In the genomic region with DNA sequence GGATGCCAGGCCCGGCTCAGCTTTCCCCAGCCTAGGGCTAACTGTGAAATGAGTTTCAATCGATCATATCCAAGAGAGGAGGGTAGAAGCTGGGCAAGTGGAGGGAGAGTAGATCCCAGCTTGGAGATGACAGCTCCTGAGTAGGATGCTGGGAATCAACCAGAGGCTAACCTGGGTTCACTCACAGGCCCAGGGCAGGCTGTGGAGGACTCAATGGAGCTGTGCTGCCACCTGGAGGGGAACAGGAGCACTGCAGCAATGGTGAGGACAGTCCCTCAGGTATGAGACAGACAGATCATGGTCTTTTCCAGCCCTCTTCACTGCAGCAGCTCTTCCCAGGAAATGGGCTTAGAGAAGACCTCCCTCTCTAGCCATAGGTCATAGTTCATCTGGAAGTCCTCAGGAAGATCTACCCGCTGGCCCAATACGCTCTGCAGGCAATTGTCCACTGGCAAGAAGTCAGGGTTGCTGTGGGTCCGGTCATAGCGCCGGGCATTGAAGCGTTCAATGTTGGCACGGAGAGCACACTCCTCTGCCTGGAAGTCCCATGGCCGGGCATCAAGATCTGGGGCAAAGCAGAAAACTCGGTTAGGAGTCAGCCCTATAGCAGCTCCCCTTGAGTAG, we compare ENCODE assay signal across 9 mouse cellular contexts. TPM values are rescaled to one million over a fixed set of nuclear protein-coding genes. Genes with fewer than 3 reads are reported as not detected.
DNase-seq lines count a peak whose midpoint lies in the region; ATAC-seq and TF ChIP-seq lines count a peak whose summit lies in the region.
"Had no signal": no experiment of that assay in that cellular context is flagged by ENCODE, and none has a peak within 500 bp of the region (broad histone marks: within the 10 kb centered on the region; RNA-seq: fewer than 3 reads in every experiment).

No protein-coding gene starts in this region.

- H3K4me2 ChIP-seq in CH12.LX (ENCODE audit: insufficient read depth, low read depth, poor library complexity, severe bottlenecking): no peak overlapping the region
- H3K4me2 ChIP-seq in heart, embryonic 12.5 days: no peak overlapping the region
- H3K4me2 ChIP-seq in liver, embryonic 16.5 days (ENCODE audit: low read depth, low read length): no peak overlapping the region
- no peak overlapping the region for H3K4me2 ChIP-seq in neural tube, embryonic 14.5 days (ENCODE audit: low read depth, low read length)

- no peaks in the 10 kb centered on the region for H3K79me2 ChIP-seq in CH12.LX (replicated peaks; ENCODE audit: control insufficient read depth, extremely low read depth, insufficient read depth, poor library complexity, severe bottlenecking)

- H3K27ac ChIP-seq in CH12.LX (ENCODE audit: insufficient read depth, low read depth): no peak overlapping the region
- no peak overlapping the region for H3K27ac ChIP-seq in embryonic facial prominence, embryonic 10.5 days (replicated peaks)
- no peak overlapping the region for H3K27ac ChIP-seq in heart, embryonic 12.5 days (ENCODE audit: poor library complexity, severe bottlenecking)
- H3K27ac ChIP-seq in liver, embryonic 16.5 days (ENCODE audit: low read length): no peak overlapping the region
- no peak overlapping the region for H3K27ac ChIP-seq in neural tube, embryonic 14.5 days (ENCODE audit: low read depth, low read length)

- H3K27me3 ChIP-seq in CH12.LX (replicated peaks): no peaks in the 10 kb centered on the region
- H3K27me3 ChIP-seq in embryonic facial prominence, embryonic 10.5 days (replicated peaks; ENCODE audit: low read depth, poor library complexity, severe bottlenecking): no peaks in the 10 kb centered on the region
- no peaks in the 10 kb centered on the region for H3K27me3 ChIP-seq in heart, embryonic 12.5 days (replicated peaks)
- H3K27me3 ChIP-seq in liver, embryonic 16.5 days (ENCODE audit: control insufficient read depth, insufficient read depth, low read depth, low read length): no peaks in the 10 kb centered on the region
- no peaks in the 10 kb centered on the region for H3K27me3 ChIP-seq in neural tube, embryonic 14.5 days (ENCODE audit: control insufficient read depth, insufficient read depth, low read length)

- ATAC-seq in heart, embryonic 12.5 days (ENCODE audit: insufficient number of reproducible peaks, low FRiP score): 0 out of 2 replicates have a peak, but pooled peaks have one; percentile 56
- peak; percentile 30; the same call in 1 of the 2 replicates for ATAC-seq in liver, embryonic 16.5 days (ENCODE audit: low read depth)
- ATAC-seq in neural tube, embryonic 14.5 days (ENCODE audit: low read depth): peak; percentile 59; the same call in 1 of the 2 replicates

- no peak for TF ChIP-seq POLR2A in CH12.LX (IDR thresholded peaks at IDR 0.05; ENCODE audit: low read depth, low read length)

- no peak overlapping the region for H3K9ac ChIP-seq in CH12.LX (ENCODE audit: insufficient read depth, low read depth)
- no peak overlapping the region for H3K9ac ChIP-seq in heart, embryonic 12.5 days
- H3K9ac ChIP-seq in liver, embryonic 16.5 days (ENCODE audit: low read depth, low read length): no peak overlapping the region
- H3K9ac ChIP-seq in neural tube, embryonic 14.5 days (replicated peaks; ENCODE audit: low read depth, low read length): no peak overlapping the region

- H3K4me1 ChIP-seq in CH12.LX (ENCODE audit: control insufficient read depth in 1 of 2, insufficient read depth in 2 of 2): peaks cover 41 to 62% of the 10 kb centered on the region in 2 experiments
- H3K4me1 ChIP-seq in embryonic facial prominence, embryonic 10.5 days: peaks cover 11% of the 10 kb centered on the region
- peaks cover 14% of the 10 kb centered on the region for H3K4me1 ChIP-seq in heart, embryonic 12.5 days (replicated peaks)
- H3K4me1 ChIP-seq in liver, embryonic 16.5 days (ENCODE audit: control insufficient read depth, low read depth, low read length): peaks cover 8% of the 10 kb centered on the region; the same call in 1 of the 2 replicates
- H3K4me1 ChIP-seq in neural tube, embryonic 14.5 days (ENCODE audit: control insufficient read depth, insufficient read depth, low read length): no peaks in the 10 kb centered on the region

- 90% methylated on average over 11 of the region's 11 CpGs for WGBS in embryonic facial prominence, embryonic 10.5 days
- WGBS in heart, embryonic 12.5 days: 84% methylated on average over 11 of the region's 11 CpGs
- WGBS in liver, embryonic 16.5 days (ENCODE audit: insufficient replicate concordance): 78% methylated on average over 11 of the region's 11 CpGs
- WGBS in neural tube, embryonic 14.5 days: 92% methylated on average over 11 of the region's 11 CpGs

- peak; percentile 95 for TF ChIP-seq RAD21 in CH12.LX (IDR thresholded peaks at IDR 0.05; ENCODE audit: low read depth, low read length)

- H3K9me3 ChIP-seq in CH12.LX (replicated peaks; ENCODE audit: low read length): no peaks in the 10 kb centered on the region
- no peaks in the 10 kb centered on the region for H3K9me3 ChIP-seq in embryonic facial prominence, embryonic 10.5 days
- no peaks in the 10 kb centered on the region for H3K9me3 ChIP-seq in heart, embryonic 12.5 days (replicated peaks)
- H3K9me3 ChIP-seq in liver, embryonic 16.5 days (replicated peaks; ENCODE audit: control insufficient read depth, low read length): no peaks in the 10 kb centered on the region
- no peaks in the 10 kb centered on the region for H3K9me3 ChIP-seq in neural tube, embryonic 14.5 days (ENCODE audit: control insufficient read depth, low read length)

- in situ Hi-C loops in CH12.LX (cut with MboI; ENCODE audit: low pct_ligation_motif_present, low pct_unique_long_range_greater_than_20kb, low sequenced_read_pairs): loop anchor here (5.0 kb wide), 1 partner anchor 36 kb away; no protein-coding TSS in a partner anchor

- H3K4me3 ChIP-seq in CH12.LX (replicated peaks in 1 of 3; ENCODE audit: low read depth in 2 of 3, low read length in 2 of 3, poor library complexity in 1 of 3): no peak overlapping the region
- no peak overlapping the region for H3K4me3 ChIP-seq in embryonic facial prominence, embryonic 10.5 days
- H3K4me3 ChIP-seq in heart, embryonic 12.5 days: no peak overlapping the region
- no peak overlapping the region for H3K4me3 ChIP-seq in liver, embryonic 16.5 days (ENCODE audit: low read depth, low read length)
- H3K4me3 ChIP-seq in neural tube, embryonic 14.5 days (ENCODE audit: low read depth, low read length): no peak overlapping the region

- TF ChIP-seq EP300 in CH12.LX (IDR thresholded peaks at IDR 0.05; ENCODE audit: low read length): no peak

- dilution Hi-C loops in CH12.LX (cut with MboI; ENCODE audit: extremely low pct_ligation_motif_present, extremely low pct_unique_long_range_greater_than_20kb, low sequenced_read_pairs): no loop called here

- DNase-seq in CH12.LX (ENCODE audit: extremely low read depth): peak; percentile 79
- DNase-seq in adrenal gland, postnatal 10 days: peak; percentile 80
- peak; percentile 76 for DNase-seq in embryonic facial prominence, embryonic 10.5 days (ENCODE audit: low spot score)
- peak; percentile 80 to 86 for DNase-seq in kidney, postnatal 25 days
- DNase-seq in thymus, postnatal 25 days: peak; percentile 62

- TF ChIP-seq CTCF in CH12.LX (conservative IDR thresholded peaks at IDR 0.05 in 1 of 2, IDR thresholded peaks at IDR 0.05 in 1 of 2; ENCODE audit: low read depth in 2 of 2, low read length in 2 of 2): peak; percentile 98

- peaks cover 56 to 64% of the 10 kb centered on the region in 2 experiments for H3K36me3 ChIP-seq in CH12.LX (replicated peaks in 1 of 2; ENCODE audit: control insufficient read depth in 1 of 2, insufficient read depth in 1 of 2, low read length in 1 of 2)
- H3K36me3 ChIP-seq in embryonic facial prominence, embryonic 10.5 days (replicated peaks): peaks cover 79% of the 10 kb centered on the region
- H3K36me3 ChIP-seq in heart, embryonic 12.5 days: peaks cover 71% of the 10 kb centered on the region
- peaks cover 17% of the 10 kb centered on the region for H3K36me3 ChIP-seq in liver, embryonic 16.5 days (ENCODE audit: control insufficient read depth, insufficient read depth)
- H3K36me3 ChIP-seq in neural tube, embryonic 14.5 days (ENCODE audit: control insufficient read depth, insufficient read depth, low read length): peaks cover 66% of the 10 kb centered on the region

RNA-seq across cellular contexts. Expression of a gene that starts 18.1 kb away (rescaled TPM):
- not detected in 2 replicates for total RNA-seq in CH12.LX (2012; rRNA removed)
- not detected in 2 replicates for total RNA-seq in CH12.LX (2014; rRNA removed)
- not detected in 2 replicates for polyA plus RNA-seq in CH12.LX (2012; ENCODE audit: insufficient read length, low read depth)
- not detected for total RNA-seq in adrenal gland, postnatal 10 days (2021)
- polyA plus RNA-seq in embryonic facial prominence, embryonic 10.5 days (2016; fragmentation: Nextera tagmentation; extraction: Ambion mirVana): not detected in 2 replicates
- not detected in 2 replicates for polyA plus RNA-seq in heart, embryonic 12.5 days (2016; fragmentation: Nextera tagmentation; extraction: Ambion mirVana)
- polyA plus RNA-seq in liver, embryonic 16.5 days (2015; fragmentation: Nextera tagmentation; extraction: Ambion mirVana): not detected in 2 replicates
- polyA plus RNA-seq in neural tube, embryonic 14.5 days (2014; fragmentation: Nextera tagmentation; extraction: Ambion mirVana): not detected in 2 replicates
- polyA plus RNA-seq: stomach, embryonic 14.5 days had no signal

RNA-seq across cellular contexts. Expression of a gene that starts 18.2 kb away (rescaled TPM):
- total RNA-seq in CH12.LX (2012; rRNA removed): not detected in 2 replicates
- total RNA-seq in CH12.LX (2014; rRNA removed): not detected in 2 replicates
- polyA plus RNA-seq in CH12.LX (2012; ENCODE audit: insufficient read length, low read depth): 0.29 TPM in 1 of 2 replicates, not detected in the other
- not detected for total RNA-seq in adrenal gland, postnatal 10 days (2021)
- polyA plus RNA-seq in embryonic facial prominence, embryonic 10.5 days (2016; fragmentation: Nextera tagmentation; extraction: Ambion mirVana): 41.8 and 43.5 TPM in 2 replicates
- polyA plus RNA-seq in heart, embryonic 12.5 days (2016; fragmentation: Nextera tagmentation; extraction: Ambion mirVana): 0.49 and 1.4 TPM in 2 replicates
- polyA plus RNA-seq in liver, embryonic 16.5 days (2015; fragmentation: Nextera tagmentation; extraction: Ambion mirVana): 0.09 TPM in 1 of 2 replicates, not detected in the other
- not detected in 2 replicates for polyA plus RNA-seq in neural tube, embryonic 14.5 days (2014; fragmentation: Nextera tagmentation; extraction: Ambion mirVana)
- polyA plus RNA-seq: stomach, embryonic 14.5 days had no signal

RNA-seq across cellular contexts. Expression of a gene that starts 18.5 kb away (rescaled TPM):
- 21.4 and 28.2 TPM in 2 replicates for total RNA-seq in CH12.LX (2012; rRNA removed)
- total RNA-seq in CH12.LX (2014; rRNA removed): 16.5 and 18.4 TPM in 2 replicates
- polyA plus RNA-seq in CH12.LX (2012; ENCODE audit: insufficient read length, low read depth): 25.1 and 27.0 TPM in 2 replicates
- total RNA-seq in adrenal gland, postnatal 10 days (2021): 10 to 100 TPM; 30.2 to 36.4 TPM
- polyA plus RNA-seq in embryonic facial prominence, embryonic 10.5 days (2016; fragmentation: Nextera tagmentation; extraction: Ambion mirVana): 64.9 and 70.0 TPM in 2 replicates
- polyA plus RNA-seq in heart, embryonic 12.5 days (2016; fragmentation: Nextera tagmentation; extraction: Ambion mirVana): 43.6 and 44.6 TPM in 2 replicates
- 8.6 and 8.7 TPM in 2 replicates for polyA plus RNA-seq in liver, embryonic 16.5 days (2015; fragmentation: Nextera tagmentation; extraction: Ambion mirVana)
- 157 and 170 TPM in 2 replicates for polyA plus RNA-seq in neural tube, embryonic 14.5 days (2014; fragmentation: Nextera tagmentation; extraction: Ambion mirVana)

RNA-seq across cellular contexts. Expression of a gene that starts 58.1 kb away (rescaled TPM):
- total RNA-seq in CH12.LX (2012; rRNA removed) (not detected in 2 replicates), CH12.LX (2014; rRNA removed) (not detected in 2 replicates)
- not detected in 2 replicates for polyA plus RNA-seq in CH12.LX (2012; ENCODE audit: insufficient read length, low read depth)
- total RNA-seq in adrenal gland, postnatal 10 days (2021): not detected
- polyA plus RNA-seq in embryonic facial prominence, embryonic 10.5 days (2016; fragmentation: Nextera tagmentation; extraction: Ambion mirVana): 0.41 and 0.70 TPM in 2 replicates
- not detected in 2 replicates for polyA plus RNA-seq in heart, embryonic 12.5 days (2016; fragmentation: Nextera tagmentation; extraction: Ambion mirVana)
- not detected in 2 replicates for polyA plus RNA-seq in liver, embryonic 16.5 days (2015; fragmentation: Nextera tagmentation; extraction: Ambion mirVana)
- polyA plus RNA-seq in neural tube, embryonic 14.5 days (2014; fragmentation: Nextera tagmentation; extraction: Ambion mirVana): not detected in 2 replicates
- polyA plus RNA-seq: stomach, embryonic 14.5 days had no signal

Comparison
In these comparisons a context has a peak if more than half of its experiments do, and no peak if none do; other contexts are left out.
1. RNA of a gene that starts 18.2 kb away (polyA plus RNA-seq): 41.8 to 43.5 TPM in embryonic facial prominence, embryonic 10.5 days; 0.49 to 1.4 TPM in heart, embryonic 12.5 days, 0.09 TPM in liver, embryonic 16.5 days, 0.29 TPM in CH12.LX and not detected in neural tube, embryonic 14.5 days; every median in the first group is over 10 times any median in the second.
2. Peak in every context shown above with its lines, with median percentiles within 50 percentile points of each other: DNase-seq and ATAC-seq.